Mouse (Mus musculus): Measurements from ENCODE around the gene Ube2j1.

GRCm38 (mm10) chr4:33006844-33007243 lies 24.4 kb upstream of the Ube2j1 start:
- no peak for TF ChIP-seq CTCF (IDR thresholded peaks at IDR 0.05; ENCODE audit: low read depth, low read length)
- TF ChIP-seq GATA1 (IDR thresholded peaks at IDR 0.05; ENCODE audit: borderline replicate concordance, low read length): no peak
